Mouse (Mus musculus): ENCODE measurements around the gene P2rx7. TPM values are rescaled to one million over a fixed set of nuclear protein-coding genes. Genes with fewer than 3 reads are reported as not detected.
A peak's percentile ranks its signal among the peaks of the same experiment; 100 is the strongest.

P2rx7 gene
- total and polyA plus RNA-seq, 2 experiments from 2014 or later = 7.3 to 16.2 TPM

DNA sequence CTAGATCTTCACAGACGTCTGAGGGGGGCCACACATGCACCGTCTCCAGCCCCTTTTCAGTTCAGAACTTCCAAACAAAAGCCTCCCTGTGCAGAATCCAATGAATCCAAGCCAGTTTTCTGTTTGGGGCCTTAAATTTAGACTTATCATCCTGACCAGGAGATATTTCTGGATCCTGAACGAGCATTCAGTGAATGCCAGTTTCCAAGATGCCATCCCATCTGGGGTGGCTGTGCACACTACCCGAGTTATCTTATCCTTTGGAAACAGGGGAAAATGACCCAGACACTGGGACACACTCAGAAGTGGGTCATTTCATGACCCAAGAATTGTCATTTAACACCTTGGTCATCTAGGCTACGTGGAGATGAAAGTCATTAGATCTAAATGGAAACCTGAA, 26.0 kb upstream of the P2rx7 start:
- no peak for DNase-seq (ENCODE audit: low spot score)
- WGBS = 78% methylated on average over 5 of the region's 5 CpGs
- TF ChIP-seq CTCF (IDR thresholded peaks at IDR 0.05; ENCODE audit: low read depth) = no peak

DNA sequence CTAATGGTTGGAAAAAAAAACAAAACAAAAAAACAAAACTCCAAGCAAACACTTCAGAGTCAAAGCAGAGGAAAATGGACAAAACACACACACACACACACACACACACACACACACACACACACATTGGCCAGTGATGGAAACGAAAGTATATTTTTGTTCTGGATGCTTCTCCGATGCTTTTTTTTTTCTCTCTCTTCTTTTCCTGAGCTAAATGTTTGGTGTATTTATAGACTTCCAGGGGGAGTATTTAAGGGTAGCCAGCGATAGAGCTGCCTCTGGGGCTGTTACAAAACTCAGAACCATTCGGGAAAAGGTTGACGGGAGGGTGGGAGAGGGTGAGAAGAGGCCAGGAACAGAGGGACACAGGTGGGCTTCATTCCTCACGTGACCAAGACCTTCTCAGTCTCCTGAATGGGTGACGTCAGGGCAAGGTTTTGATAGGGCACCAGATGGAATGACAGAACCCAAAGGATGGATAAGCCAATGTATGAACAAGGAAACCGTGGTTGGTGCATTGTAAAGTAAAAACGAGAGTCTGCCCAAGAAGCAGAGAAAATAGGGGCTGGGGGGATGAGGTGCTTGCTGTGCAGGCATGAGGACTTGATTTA, 23.9 kb upstream of the P2rx7 start:
- 81% methylated on average over 9 of the region's 9 CpGs for WGBS
- H3K27ac ChIP-seq = no peak overlapping the region
- no peak overlapping the region for H3K4me3 ChIP-seq (ENCODE audit: low read length)
- H3K9ac ChIP-seq (replicated peaks; ENCODE audit: low read length) = no peak overlapping the region
- no peak for TF ChIP-seq CTCF (IDR thresholded peaks at IDR 0.05; ENCODE audit: low read depth)
- H3K36me3 ChIP-seq (ENCODE audit: insufficient read depth, low read length) = no peaks in the 10 kb centered on the region
- no peaks in the 10 kb centered on the region for H3K9me3 ChIP-seq (ENCODE audit: low read length)
- no peak for ATAC-seq
- no peaks in the 10 kb centered on the region for H3K4me1 ChIP-seq (ENCODE audit: insufficient read depth, low read length)
- no peak overlapping the region for H3K4me2 ChIP-seq (ENCODE audit: low read depth, low read length)
- no peaks in the 10 kb centered on the region for H3K27me3 ChIP-seq (ENCODE audit: insufficient read depth, low read length)
- no peak for DNase-seq (ENCODE audit: low spot score)

More for the DNA sequence above, 26.0 kb upstream of the P2rx7 start:
- Histone ChIP-seq H3K4me2 (ENCODE audit: low read depth, low read length) (no peak overlapping the region), H3K4me3 (ENCODE audit: low read length) (no peak overlapping the region), H3K27me3 (ENCODE audit: insufficient read depth, low read length) (no peaks in the 10 kb centered on the region), H3K4me1 (ENCODE audit: insufficient read depth, low read length) (peaks cover 5% of the 10 kb centered on the region; the same call in 1 of the 2 replicates), H3K27ac (no peak overlapping the region), H3K36me3 (ENCODE audit: insufficient read depth, low read length) (no peaks in the 10 kb centered on the region), H3K9ac (replicated peaks; ENCODE audit: low read length) (no peak overlapping the region), H3K9me3 (ENCODE audit: low read length) (no peaks in the 10 kb centered on the region)
- ATAC-seq = no peak

DNA sequence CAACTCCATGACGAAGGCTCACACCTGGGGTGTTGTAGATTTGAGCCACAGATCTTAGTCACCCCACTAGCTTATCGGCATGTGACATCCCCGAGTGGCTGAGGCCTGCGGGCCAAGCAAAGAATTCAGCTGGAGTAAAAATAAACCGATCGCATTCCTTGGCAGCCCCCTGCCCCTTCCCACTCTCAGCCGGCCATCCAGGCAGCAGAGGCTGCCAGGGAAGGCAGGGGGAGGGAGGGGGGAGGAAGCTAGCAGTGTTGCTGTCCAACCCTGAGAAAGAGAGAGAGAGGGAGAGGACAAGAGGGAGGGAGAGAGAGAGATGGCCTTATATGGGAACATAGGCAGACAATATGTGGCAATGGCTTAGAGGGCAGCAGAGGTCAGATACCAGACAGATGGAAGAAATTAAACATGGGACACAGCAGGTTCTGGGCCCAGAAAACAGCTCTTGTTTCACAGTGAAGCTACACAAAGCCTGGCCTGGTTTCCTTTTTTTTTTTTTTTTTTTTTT, 22.3 kb upstream of the P2rx7 start:
- Histone ChIP-seq H3K36me3 (ENCODE audit: insufficient read depth, low read length) (no peaks in the 10 kb centered on the region), H3K9ac (replicated peaks; ENCODE audit: low read length) (no peak overlapping the region), H3K4me2 (ENCODE audit: low read depth, low read length) (no peak overlapping the region), H3K27ac (peak overlapping the region; percentile 45), H3K9me3 (ENCODE audit: low read length) (no peaks in the 10 kb centered on the region), H3K4me1 (ENCODE audit: insufficient read depth, low read length) (no peaks in the 10 kb centered on the region), H3K4me3 (ENCODE audit: low read length) (no peak overlapping the region), H3K27me3 (ENCODE audit: insufficient read depth, low read length) (no peaks in the 10 kb centered on the region)
- peak; percentile 83 for ATAC-seq
- no peak for TF ChIP-seq CTCF (IDR thresholded peaks at IDR 0.05; ENCODE audit: low read depth)
- peak; percentile 65 for DNase-seq (ENCODE audit: low spot score)
- WGBS = 13% methylated on average over 7 of the region's 7 CpGs

DNA sequence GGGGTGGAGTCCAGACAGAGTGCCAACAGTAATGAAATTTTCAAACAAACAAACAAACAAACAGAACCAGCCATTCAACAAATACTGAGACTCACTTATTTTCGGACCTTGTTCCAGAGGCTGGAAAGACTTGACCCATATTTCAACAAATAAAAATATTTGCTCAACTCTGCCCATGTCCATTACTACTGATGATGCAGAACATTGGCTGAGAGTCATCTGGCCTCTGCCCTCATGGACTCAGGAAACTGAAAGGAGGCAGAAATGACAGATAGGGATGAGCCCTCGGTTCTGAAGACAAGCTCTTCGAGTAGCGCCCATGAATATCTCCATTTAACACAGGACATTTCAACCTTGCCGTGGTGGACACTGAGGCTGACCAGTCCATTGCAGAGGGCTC, 21.2 kb upstream of the P2rx7 start:
- no peak overlapping the region for H3K4me3 ChIP-seq (ENCODE audit: low read length)
- TF ChIP-seq CTCF (IDR thresholded peaks at IDR 0.05; ENCODE audit: low read depth) = no peak
- WGBS = 89% methylated on average over 5 of the region's 5 CpGs

DNA sequence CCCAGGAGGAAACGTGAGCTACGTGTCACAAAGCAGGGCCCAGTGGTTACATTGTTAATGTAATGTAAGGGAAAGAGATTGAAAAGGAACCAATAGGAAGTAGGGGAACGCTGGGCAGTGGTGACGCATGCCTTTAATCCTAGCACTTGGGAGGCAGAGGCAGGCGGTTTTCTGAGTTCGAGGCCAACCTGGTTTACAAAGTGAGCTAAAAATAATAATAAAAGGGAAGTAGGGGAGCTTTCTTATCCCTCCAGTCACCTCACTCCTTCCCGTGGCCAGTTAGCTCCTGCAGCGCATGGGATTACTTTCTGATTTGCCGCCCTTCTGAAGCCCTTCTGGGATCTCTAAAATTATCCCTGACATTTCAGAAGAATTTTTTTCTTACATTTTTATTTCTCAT, 19.9 kb upstream of the P2rx7 start:
- H3K9me3 ChIP-seq (ENCODE audit: low read length) = no peaks in the 10 kb centered on the region
- H3K4me2 ChIP-seq (ENCODE audit: low read depth, low read length) = no peak overlapping the region
- DNase-seq (ENCODE audit: low spot score) (no peak), ATAC-seq (no peak)
- TF ChIP-seq CTCF (IDR thresholded peaks at IDR 0.05; ENCODE audit: low read depth) = no peak
- H3K27me3 ChIP-seq (ENCODE audit: insufficient read depth, low read length) = no peaks in the 10 kb centered on the region
- H3K9ac ChIP-seq (replicated peaks; ENCODE audit: low read length) = no peak overlapping the region
- H3K4me3 ChIP-seq (ENCODE audit: low read length) = no peak overlapping the region
- H3K4me1 ChIP-seq (ENCODE audit: insufficient read depth, low read length) = no peaks in the 10 kb centered on the region
- no peak overlapping the region for H3K27ac ChIP-seq
- 82% methylated on average over 9 of the region's 9 CpGs for WGBS
- no peaks in the 10 kb centered on the region for H3K36me3 ChIP-seq (ENCODE audit: insufficient read depth, low read length)

More for the DNA sequence above, 21.2 kb upstream of the P2rx7 start:
- H3K4me1 ChIP-seq (ENCODE audit: insufficient read depth, low read length) = no peaks in the 10 kb centered on the region
- ATAC-seq (no peak), DNase-seq (ENCODE audit: low spot score) (no peak)
- no peaks in the 10 kb centered on the region for H3K36me3 ChIP-seq (ENCODE audit: insufficient read depth, low read length)
- no peaks in the 10 kb centered on the region for H3K9me3 ChIP-seq (ENCODE audit: low read length)
- H3K27ac ChIP-seq = no peak overlapping the region
- no peak overlapping the region for H3K4me2 ChIP-seq (ENCODE audit: low read depth, low read length)
- H3K27me3 ChIP-seq (ENCODE audit: insufficient read depth, low read length) = no peaks in the 10 kb centered on the region
- no peak overlapping the region for H3K9ac ChIP-seq (replicated peaks; ENCODE audit: low read length)

DNA sequence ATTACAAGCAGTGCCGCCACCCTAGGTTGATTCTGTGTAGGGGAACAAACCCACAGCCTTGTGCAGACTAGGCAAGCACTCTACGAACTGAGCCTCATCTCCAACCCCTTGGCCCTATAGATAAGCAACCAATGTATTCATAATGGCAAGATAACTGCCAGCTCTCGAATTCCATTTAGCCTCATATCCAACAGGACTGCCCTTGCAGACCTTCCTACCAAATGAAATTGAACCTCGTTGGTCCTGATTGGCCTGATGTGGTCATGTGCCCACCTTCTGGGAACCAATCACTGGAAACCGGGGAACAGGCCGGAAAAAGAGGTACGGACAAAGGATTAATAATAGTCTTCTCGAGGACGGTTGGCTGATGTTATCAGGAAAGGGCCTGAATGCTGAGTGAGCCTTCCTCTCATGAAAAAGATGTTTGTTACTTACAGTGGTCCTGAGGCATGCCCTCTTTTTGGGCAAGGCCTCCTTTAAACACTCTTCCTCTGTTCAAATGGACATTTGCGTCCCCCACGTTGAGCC, 18.7 kb upstream of the P2rx7 start:
- Histone ChIP-seq H3K4me3 (ENCODE audit: low read length) (no peak overlapping the region), H3K9me3 (ENCODE audit: low read length) (no peaks in the 10 kb centered on the region), H3K27me3 (ENCODE audit: insufficient read depth, low read length) (no peaks in the 10 kb centered on the region), H3K9ac (replicated peaks; ENCODE audit: low read length) (no peak overlapping the region), H3K4me2 (ENCODE audit: low read depth, low read length) (no peak overlapping the region), H3K27ac (no peak overlapping the region), H3K36me3 (ENCODE audit: insufficient read depth, low read length) (no peaks in the 10 kb centered on the region), H3K4me1 (ENCODE audit: insufficient read depth, low read length) (no peaks in the 10 kb centered on the region)
- DNase-seq (ENCODE audit: low spot score) = no peak
- 89% methylated on average over 11 of the region's 11 CpGs for WGBS
- no peak for ATAC-seq
- no peak for TF ChIP-seq CTCF (IDR thresholded peaks at IDR 0.05; ENCODE audit: low read depth)

DNA sequence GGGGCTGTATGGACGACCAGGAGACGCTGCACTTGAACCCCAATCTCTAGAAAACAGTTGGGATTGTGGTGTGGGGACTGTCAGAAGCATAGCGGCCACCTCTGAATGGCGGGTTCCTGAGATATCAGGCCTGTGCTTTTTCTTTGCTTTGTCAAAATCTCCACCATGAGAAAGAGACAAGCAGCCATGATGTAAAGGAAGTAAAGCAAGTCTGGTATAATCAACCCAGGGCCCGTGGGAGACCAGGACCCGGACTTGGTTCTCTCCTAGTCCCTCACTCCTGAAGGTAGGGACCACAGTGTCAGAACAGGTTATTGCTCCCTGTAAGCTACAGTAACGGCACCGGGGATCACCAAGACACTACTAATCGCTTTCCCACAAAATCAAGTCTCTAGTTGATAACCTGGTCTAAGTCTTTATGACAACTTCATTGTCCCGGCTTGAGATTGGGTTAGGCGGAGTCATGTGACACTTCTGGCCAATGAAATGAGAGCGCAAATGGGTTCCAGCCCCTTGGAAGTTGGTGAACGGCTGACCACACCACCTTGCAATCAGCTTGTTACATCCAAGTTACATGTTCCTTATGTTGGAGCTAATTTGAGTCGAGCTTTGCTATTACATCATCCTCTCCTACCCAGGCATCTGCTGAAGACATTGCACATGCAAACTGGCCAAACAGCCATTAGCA, 18.0 kb upstream of the P2rx7 start:
- H3K9ac ChIP-seq (replicated peaks; ENCODE audit: low read length) = no peak overlapping the region
- DNase-seq (ENCODE audit: low spot score) = no peak
- no peak overlapping the region for H3K4me2 ChIP-seq (ENCODE audit: low read depth, low read length)
- H3K27ac ChIP-seq = no peak overlapping the region
- H3K4me3 ChIP-seq (ENCODE audit: low read length) = no peak overlapping the region
- no peaks in the 10 kb centered on the region for H3K4me1 ChIP-seq (ENCODE audit: insufficient read depth, low read length)
- no peak for ATAC-seq
- no peaks in the 10 kb centered on the region for H3K27me3 ChIP-seq (ENCODE audit: insufficient read depth, low read length)
- no peak for TF ChIP-seq CTCF (IDR thresholded peaks at IDR 0.05; ENCODE audit: low read depth)
- H3K9me3 ChIP-seq (ENCODE audit: low read length) = no peaks in the 10 kb centered on the region
- no peaks in the 10 kb centered on the region for H3K36me3 ChIP-seq (ENCODE audit: insufficient read depth, low read length)
- 87% methylated on average over 14 of the region's 14 CpGs for WGBS
